16 mouse cellular contexts compared by ENCODE assay signal in genomic region chr8:11067450-11067849, GRCm38 (mm10).
"Had no signal": no experiment of that assay in that cellular context is flagged by ENCODE, and none has a peak within 500 bp of the region (broad histone marks: within the 10 kb centered on the region; RNA-seq: fewer than 3 reads in every experiment).

No protein-coding gene starts in this region.

- ATAC-seq: liver, postnatal 0 days; lung, postnatal 0 days; midbrain, embryonic 13.5 days; midbrain, embryonic 15.5 days had no signal

- H3K4me3 ChIP-seq: lung, embryonic 15.5 days; megakaryocyte, embryonic 14.5 days; midbrain, embryonic 13.5 days; midbrain, embryonic 15.5 days; neural tube, embryonic 12.5 days had no signal

- H3K27ac ChIP-seq: lung, embryonic 15.5 days; macrophage; midbrain, embryonic 13.5 days; midbrain, embryonic 15.5 days; neural tube, embryonic 12.5 days had no signal

- H3K36me3 ChIP-seq: lung, embryonic 15.5 days; midbrain, embryonic 13.5 days; midbrain, embryonic 15.5 days; neural tube, embryonic 12.5 days had no signal

- H3K27me3 ChIP-seq: lung, embryonic 15.5 days; midbrain, embryonic 13.5 days; midbrain, embryonic 15.5 days; neural tube, embryonic 12.5 days had no signal

- H3K4me1 ChIP-seq: lung, embryonic 15.5 days; midbrain, embryonic 13.5 days; midbrain, embryonic 15.5 days; neural tube, embryonic 12.5 days had no signal

- DNase-seq: liver, postnatal 0 days; lung, adult 2 months; lung, postnatal 14 days; lung, postnatal 36 days; right cerebral cortex, postnatal 14 days; thymus, adult 18-20 months; thymus, postnatal 14 days; thymus, postnatal 36 days had no signal

- H3K4me2 ChIP-seq: lung, embryonic 15.5 days; midbrain, embryonic 11.5 days; midbrain, embryonic 13.5 days; midbrain, embryonic 15.5 days; neural tube, embryonic 12.5 days had no signal

- H3K9ac ChIP-seq: liver, postnatal 0 days; lung, embryonic 15.5 days; midbrain, embryonic 13.5 days; midbrain, embryonic 15.5 days; neural tube, embryonic 12.5 days had no signal

- H3K9me3 ChIP-seq: lung, embryonic 15.5 days; megakaryocyte, embryonic 14.5 days; midbrain, embryonic 13.5 days; midbrain, embryonic 15.5 days; neural tube, embryonic 12.5 days had no signal
